Mouse (Mus musculus) liver, embryonic 13.5 days (tissue): ENCODE results near the gene Ubn1. TPM values are rescaled to one million over a fixed set of nuclear protein-coding genes. Genes with fewer than 3 reads are reported as not detected.
A peak's percentile ranks its signal among the peaks of the same experiment; 100 is the strongest.

Experiments used
- ATAC-seq: fragments of 200-750 bp; cut with Nextera tagmentation; 2 replicates; pipeline ENCODE4 v1.8.0; 2017; ENCODE audit warnings: low read depth, mild to moderate bottlenecking, moderate number of reproducible peaks, moderate library complexity
- DNase-seq: peaks from one replicate; pipeline ENCODE4 v3.0.0; 2022
- H3K27ac ChIP-seq: fragments of 300-500 bp; sonication (generic); 2 replicates; pipeline ENCODE4 v1.5.1; 2015; ENCODE audit warnings: moderate library complexity, mild to moderate bottlenecking, inconsistent platforms
- H3K27me3 ChIP-seq: fragments of 300-500 bp; sonication (generic); 2 replicates; pipeline ENCODE4 v1.6.1; 2015; ENCODE audit warnings: mild to moderate bottlenecking, inconsistent platforms
- H3K36me3 ChIP-seq: fragments of 300-500 bp; sonication (generic); 2 replicates; pipeline ENCODE4 v1.6.1; 2015; ENCODE audit warnings: mild to moderate bottlenecking, inconsistent platforms
- H3K4me1 ChIP-seq: fragments of 300-500 bp; sonication (generic); replicated peaks from 2 replicates; pipeline ENCODE4 v1.6.1; 2015; ENCODE audit warnings: inconsistent platforms
- H3K4me2 ChIP-seq: fragments of 300-500 bp; sonication (generic); 2 replicates; pipeline ENCODE4 v1.6.1; 2015; ENCODE audit warnings: inconsistent platforms, mild to moderate bottlenecking, moderate library complexity
- H3K4me3 ChIP-seq: fragments of 300-500 bp; sonication (generic); replicated peaks from 2 replicates; pipeline ENCODE4 v1.5.1; 2015; ENCODE audit warnings: mild to moderate bottlenecking, inconsistent platforms
- H3K9ac ChIP-seq: fragments of 300-500 bp; sonication (generic); 2 replicates; pipeline ENCODE4 v1.6.1; 2015; ENCODE audit warnings: mild to moderate bottlenecking, inconsistent platforms
- H3K9me3 ChIP-seq: fragments of 300-500 bp; sonication (generic); replicated peaks from 2 replicates; pipeline ENCODE4 v1.6.1; 2016; ENCODE audit warnings: inconsistent platforms
- whole genome bisulfite sequencing: fragments of 180-500 bp; shearing (Covaris S2); methylation state at CpG from one replicate; pipeline ENCODE4 v1.1.7; 2015; ENCODE audit not compliant: insufficient replicate concordance; 5-methylcytosine and 5-hydroxymethylcytosine counted together
- polyA plus RNA-seq: library from polyadenylated mRNA; unstranded; fragments of >200 nt; fragmentation: Nextera tagmentation; extraction: Ambion mirVana; gene quantifications from 2 replicates; pipeline ENCODE4 v1.2.1, GENCODE M21; 2015

Ubn1 gene
- polyA plus RNA-seq, 1 experiment from 2014 or later = 8.6 TPM

- Histone ChIP-seq H3K36me3 (peaks cover 99% of the 10 kb centered on the region), H3K4me1 (no peaks in the 10 kb centered on the region), H3K27ac (no peak overlapping the region), H3K9me3 (no peaks in the 10 kb centered on the region), H3K27me3 (no peaks in the 10 kb centered on the region), H3K4me2 (no peak overlapping the region), H3K4me3 (no peak overlapping the region), H3K9ac (no peak overlapping the region)
- DNase-seq = no peak
- no peak for ATAC-seq
- 88% methylated on average over 3 of the region's 3 CpGs for WGBS
Measured at GRCm38 (mm10) chr16:5024021-5024420, 25.8 kb upstream of the Ubn1 start.

GRCm38 (mm10) chr16:5029847-5030246 is 20.0 kb upstream of the Ubn1 start:
- DNase-seq (no peak), ATAC-seq (no peak)
- Histone ChIP-seq H3K27ac (no peak overlapping the region), H3K4me1 (no peaks in the 10 kb centered on the region), H3K9ac (no peak overlapping the region), H3K4me2 (no peak overlapping the region), H3K4me3 (no peak overlapping the region), H3K27me3 (no peaks in the 10 kb centered on the region), H3K9me3 (no peaks in the 10 kb centered on the region), H3K36me3 (peaks cover 99% of the 10 kb centered on the region)
- WGBS = 45% methylated on average over 2 of the region's 2 CpGs

DNA sequence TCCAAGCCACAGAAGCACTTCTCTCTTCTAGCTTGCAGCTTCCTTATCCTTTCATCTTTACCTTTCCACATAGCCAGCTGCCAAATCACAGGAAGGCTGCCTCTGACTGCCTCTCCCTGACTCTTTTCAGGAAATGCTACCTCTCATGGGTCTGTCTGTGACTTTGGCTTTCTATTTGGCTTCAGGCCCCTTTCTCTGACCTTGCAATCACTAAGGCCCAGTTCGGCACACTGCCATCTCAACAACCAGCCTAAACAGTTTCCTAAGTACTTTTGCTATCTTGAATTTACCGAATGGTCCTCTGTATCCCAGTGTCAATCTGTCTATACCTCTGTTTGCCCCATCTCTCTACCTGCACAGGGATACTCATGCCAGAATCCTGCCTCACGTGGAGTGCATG is 14.3 kb upstream of the Ubn1 start:
- 92% methylated on average over 3 of the region's 3 CpGs for WGBS
- Histone ChIP-seq H3K27ac (no peak overlapping the region), H3K4me3 (no peak overlapping the region), H3K9ac (no peak overlapping the region), H3K4me2 (no peak overlapping the region), H3K27me3 (no peaks in the 10 kb centered on the region), H3K36me3 (peaks cover 95% of the 10 kb centered on the region), H3K4me1 (no peaks in the 10 kb centered on the region), H3K9me3 (no peaks in the 10 kb centered on the region)
- DNase-seq (no peak), ATAC-seq (no peak)

DNA sequence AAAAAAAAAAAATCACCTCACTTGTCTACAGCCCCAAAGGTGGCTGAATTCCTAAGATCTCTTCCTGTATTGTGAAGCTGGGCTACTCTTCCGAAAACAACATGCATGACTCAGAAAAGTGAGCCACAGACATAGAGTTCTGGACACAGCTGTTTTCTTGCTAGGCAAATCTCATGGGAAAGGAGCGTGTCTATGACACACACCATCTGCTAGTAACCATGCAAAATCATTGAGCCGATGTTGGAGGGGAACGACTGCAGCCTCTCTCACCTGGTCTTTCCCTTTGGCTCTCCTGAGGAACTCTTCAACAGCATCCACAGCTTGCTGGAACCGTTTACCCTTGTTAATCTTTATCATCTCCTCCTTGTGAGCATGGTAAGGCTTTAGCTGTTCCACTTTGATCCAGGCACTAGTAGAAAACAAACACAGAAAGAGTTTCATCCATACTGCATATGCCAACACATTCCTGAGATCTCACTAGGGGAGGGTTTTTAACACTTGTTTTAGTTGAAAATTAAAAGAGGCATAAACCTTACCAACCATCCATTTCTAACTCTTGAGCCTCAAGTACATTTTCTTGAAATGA is 13.1 kb upstream of the Ubn1 start:
- H3K4me1 ChIP-seq = no peaks in the 10 kb centered on the region
- H3K4me2 ChIP-seq = no peak overlapping the region
- H3K4me3 ChIP-seq = no peak overlapping the region
- peaks cover 95% of the 10 kb centered on the region for H3K36me3 ChIP-seq
- WGBS = 89% methylated on average over 5 of the region's 5 CpGs
- H3K27ac ChIP-seq = no peak overlapping the region
- no peaks in the 10 kb centered on the region for H3K27me3 ChIP-seq
- no peaks in the 10 kb centered on the region for H3K9me3 ChIP-seq
- ATAC-seq = no peak
- DNase-seq = no peak
- H3K9ac ChIP-seq = no peak overlapping the region

GRCm38 (mm10) chr16:5045322-5045721 is 4.5 kb upstream of the Ubn1 start:
- peaks cover 19% of the 10 kb centered on the region for H3K4me1 ChIP-seq
- H3K4me3 ChIP-seq = no peak overlapping the region
- no peak for DNase-seq
- H3K36me3 ChIP-seq = peaks cover 72% of the 10 kb centered on the region
- ATAC-seq = no peak
- H3K27me3 ChIP-seq = no peaks in the 10 kb centered on the region
- H3K9me3 ChIP-seq = no peaks in the 10 kb centered on the region
- 94% methylated on average over 3 of the region's 3 CpGs for WGBS
- H3K27ac ChIP-seq = no peak overlapping the region
- H3K9ac ChIP-seq = no peak overlapping the region
- H3K4me2 ChIP-seq = no peak overlapping the region

- Histone ChIP-seq H3K36me3 (peaks cover 48% of the 10 kb centered on the region), H3K9me3 (no peaks in the 10 kb centered on the region), H3K4me2 (peak overlapping the region; percentile 89), H3K27ac (peak overlapping the region; percentile 87), H3K27me3 (no peaks in the 10 kb centered on the region), H3K9ac (peak overlapping the region; percentile 98), H3K4me3 (peak overlapping the region; percentile 98), H3K4me1 (peaks cover 32% of the 10 kb centered on the region)
- under 1% methylated on average over 38 of the region's 38 CpGs for WGBS
- DNase-seq (no peak), ATAC-seq (peak; percentile 49)
Measured at GRCm38 (mm10) chr16:5049182-5049773, 579 bp upstream of the Ubn1 start.

- peak overlapping the region; percentile 97 for H3K9ac ChIP-seq
- DNase-seq (peak; percentile 65), ATAC-seq (peak; percentile 75)
- peaks cover 32% of the 10 kb centered on the region for H3K4me1 ChIP-seq
- no peaks in the 10 kb centered on the region for H3K9me3 ChIP-seq
- peak overlapping the region; percentile 98 for H3K4me3 ChIP-seq
- WGBS = under 1% methylated on average over 78 of the region's 78 CpGs
- H3K4me2 ChIP-seq = peak overlapping the region; percentile 92
- H3K27ac ChIP-seq = peak overlapping the region; percentile 97
- peaks cover 43% of the 10 kb centered on the region for H3K36me3 ChIP-seq
- no peaks in the 10 kb centered on the region for H3K27me3 ChIP-seq
Measured at GRCm38 (mm10) chr16:5050251-5051110, 624 bp downstream of the Ubn1 start.

DNA sequence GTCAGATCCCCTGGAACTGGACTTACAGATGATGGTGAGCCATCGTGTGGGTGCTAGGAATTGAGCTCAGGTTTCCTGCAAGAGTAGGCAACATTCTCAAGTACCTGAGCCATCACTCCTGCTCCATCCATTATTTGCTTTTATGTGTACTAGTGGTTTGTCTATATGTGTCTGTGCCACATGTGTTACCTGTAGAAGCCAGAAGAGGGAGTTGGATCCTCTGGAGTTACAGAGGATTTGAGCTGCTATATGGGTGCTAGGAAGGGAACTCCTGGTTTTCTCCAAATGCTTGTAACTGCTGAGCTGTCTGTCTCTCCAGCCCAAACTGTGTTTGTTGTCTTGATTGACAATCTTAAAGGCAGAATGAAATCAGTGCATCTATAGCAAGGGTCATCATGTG is 8.3 kb downstream of the Ubn1 start:
- no peak overlapping the region for H3K4me3 ChIP-seq
- H3K27ac ChIP-seq = no peak overlapping the region
- peaks cover 68% of the 10 kb centered on the region for H3K36me3 ChIP-seq
- no peak for DNase-seq
- WGBS = 79% methylated on average over 1 of the region's 1 CpGs
- no peak overlapping the region for H3K9ac ChIP-seq
- no peaks in the 10 kb centered on the region for H3K27me3 ChIP-seq
- ATAC-seq = no peak
- H3K9me3 ChIP-seq = no peaks in the 10 kb centered on the region
- no peaks in the 10 kb centered on the region for H3K4me1 ChIP-seq
- no peak overlapping the region for H3K4me2 ChIP-seq

- WGBS = 83% methylated on average over 4 of the region's 4 CpGs
- H3K27me3 ChIP-seq = no peaks in the 10 kb centered on the region
- H3K4me2 ChIP-seq = no peak overlapping the region
- H3K9me3 ChIP-seq = no peaks in the 10 kb centered on the region
- H3K27ac ChIP-seq = no peak overlapping the region
- no peak for ATAC-seq
- DNase-seq = no peak
- no peak overlapping the region for H3K9ac ChIP-seq
- no peak overlapping the region for H3K4me3 ChIP-seq
- H3K36me3 ChIP-seq = peaks cover 72% of the 10 kb centered on the region
- H3K4me1 ChIP-seq = no peaks in the 10 kb centered on the region
Measured at GRCm38 (mm10) chr16:5063472-5063871, 13.6 kb downstream of the Ubn1 start.

- Histone ChIP-seq H3K4me1 (no peaks in the 10 kb centered on the region), H3K9ac (no peak overlapping the region), H3K4me2 (no peak overlapping the region), H3K9me3 (no peaks in the 10 kb centered on the region), H3K27me3 (no peaks in the 10 kb centered on the region), H3K4me3 (no peak overlapping the region), H3K36me3 (peaks cover 84% of the 10 kb centered on the region), H3K27ac (no peak overlapping the region)
- no peak for ATAC-seq
- 91% methylated on average over 3 of the region's 3 CpGs for WGBS
- no peak for DNase-seq
Measured at GRCm38 (mm10) chr16:5070321-5070720, 20.5 kb downstream of the Ubn1 start.

- Histone ChIP-seq H3K27ac (no peak overlapping the region), H3K27me3 (no peaks in the 10 kb centered on the region), H3K9ac (no peak overlapping the region), H3K4me2 (no peak overlapping the region), H3K36me3 (peaks cover 87% of the 10 kb centered on the region), H3K4me1 (no peaks in the 10 kb centered on the region), H3K4me3 (no peak overlapping the region), H3K9me3 (no peaks in the 10 kb centered on the region)
- DNase-seq (no peak), ATAC-seq (no peak)
- 85% methylated on average over 7 of the region's 7 CpGs for WGBS
Measured at GRCm38 (mm10) chr16:5071974-5072373, 22.1 kb downstream of the Ubn1 start.
